Mouse (Mus musculus) c-Kit-positive CD71-positive TER-119-positive erythroid progenitor cells, embryonic 14.5 days (primary cell): ENCODE results near the gene Htr5a.

Experiments used
- DNase-seq: peaks from one replicate; pipeline ENCODE4 v3.0.0-alpha.2; 2013; ENCODE audit warnings: low spot score

Htr5a gene

DNA sequence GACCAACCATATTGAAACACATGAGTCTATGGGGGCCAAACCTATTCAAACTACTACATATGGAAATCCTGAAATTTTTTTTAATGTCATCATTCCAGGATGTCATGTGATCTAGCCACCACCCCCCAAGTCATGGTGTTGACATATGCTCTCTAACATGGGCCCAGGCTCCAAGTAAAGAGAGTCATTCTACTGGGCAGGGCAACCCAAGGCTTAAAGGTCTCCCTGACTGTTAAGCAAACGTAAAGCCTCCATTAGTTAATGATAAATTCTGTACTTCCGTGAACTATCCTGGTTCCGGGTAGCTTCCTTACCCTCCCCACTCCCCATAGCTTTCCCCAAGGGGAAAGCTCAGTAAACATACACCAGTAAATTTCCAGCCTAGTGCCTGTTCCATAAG lies 46.1 kb downstream of the Htr5a start:
- DNase-seq: no peak

DNA sequence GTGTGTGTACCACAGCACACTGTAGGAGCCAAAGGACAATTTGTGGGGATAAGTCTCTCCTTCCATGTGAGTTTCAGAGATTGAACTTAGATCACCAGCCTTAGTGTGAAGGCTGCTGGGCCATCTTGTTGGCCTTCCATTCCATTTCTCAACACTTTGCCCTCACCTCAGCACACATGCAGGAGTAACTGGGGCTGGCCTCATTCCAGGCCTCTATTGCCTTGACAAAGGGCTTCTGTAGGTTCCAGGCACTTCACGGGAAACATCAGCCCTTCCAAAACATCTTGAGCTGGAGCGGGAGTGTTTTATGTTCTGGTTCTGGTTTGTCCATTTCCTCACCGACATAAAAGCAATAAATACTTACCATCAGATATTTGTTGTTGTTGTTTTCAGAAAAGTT lies 54.0 kb downstream of the Htr5a start:
- DNase-seq: no peak

DNA sequence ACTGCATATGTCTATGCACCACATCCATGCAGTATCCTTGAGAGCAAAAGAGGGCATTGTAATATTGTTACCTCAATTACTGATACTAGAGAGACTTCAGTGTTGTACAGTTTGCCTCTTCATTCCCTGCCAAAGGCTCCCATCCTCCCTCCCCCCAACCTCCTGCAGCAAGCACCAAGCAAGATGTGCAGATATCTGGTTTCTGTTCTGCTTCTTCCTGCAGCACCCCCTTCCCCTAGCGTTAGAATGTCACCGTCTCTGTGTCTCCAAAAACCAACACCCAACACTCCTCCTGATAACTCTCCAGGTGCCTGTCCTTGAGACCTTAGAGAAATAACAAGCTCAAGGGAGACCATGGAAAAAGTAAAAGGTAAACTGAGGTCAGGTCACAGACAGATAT lies 57.8 kb downstream of the Htr5a start:
- no peak for DNase-seq

DNA sequence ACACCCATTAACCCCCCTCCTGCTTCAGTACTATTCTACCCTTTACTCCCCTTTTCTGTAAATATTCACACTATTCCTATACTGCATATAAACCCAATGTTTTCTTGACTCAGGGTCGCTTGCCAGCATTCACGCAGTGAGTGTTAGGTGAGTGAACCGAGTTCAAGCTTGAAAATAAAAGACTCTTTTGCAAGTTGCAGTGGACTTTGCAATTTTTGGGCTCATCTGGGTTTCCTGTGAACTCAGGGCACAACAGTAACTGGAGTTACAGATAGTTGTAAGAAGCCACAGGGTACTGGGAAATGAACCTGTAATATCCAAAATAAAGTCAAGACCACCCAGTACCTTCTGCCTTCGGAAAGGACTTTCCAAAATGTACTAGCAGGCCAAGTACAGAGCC lies 58.2 kb downstream of the Htr5a start:
- no peak for DNase-seq
